Mouse (Mus musculus) CH12.LX (cell line): ENCODE data around the gene Vps37c. TPM values are rescaled to one million over a fixed set of nuclear protein-coding genes. Genes with fewer than 3 reads are reported as not detected.

ENCODE experiments used
- DNase-seq: peaks from one replicate; pipeline ENCODE4 v3.0.0-alpha.2; 2013; ENCODE audit errors: extremely low read depth
- H3K27ac ChIP-seq: 2 replicates; pipeline ENCODE4 v1.5.1; 2012; ENCODE audit warnings: low read depth, mild to moderate bottlenecking, control low read depth, moderate library complexity; ENCODE audit not compliant: insufficient read depth
- H3K27me3 ChIP-seq: replicated peaks from 2 replicates; pipeline ENCODE3; 2012; ENCODE audit warnings: inconsistent platforms
- H3K36me3 ChIP-seq, 2 experiments: replicated peaks in 1 of 2; 2 replicates each; pipeline versions ENCODE3 to v1.6.1; 2012; ENCODE audit warnings: inconsistent platforms in 1 of 2, low read length in 1 of 2, mild to moderate bottlenecking in 1 of 2, mixed read lengths in 1 of 2, moderate library complexity in 1 of 2; ENCODE audit not compliant: control insufficient read depth in 1 of 2, insufficient read depth in 1 of 2
- H3K4me1 ChIP-seq, 2 experiments: 2 replicates each; pipeline ENCODE4 v1.6.1; 2012; ENCODE audit warnings: inconsistent platforms in 1 of 2, moderate library complexity in 1 of 2; ENCODE audit not compliant: insufficient read depth in 2 of 2, control insufficient read depth in 1 of 2
- H3K4me2 ChIP-seq: 2 replicates; pipeline ENCODE4 v1.6.1; 2012; ENCODE audit warnings: low read depth, mild to moderate bottlenecking, control low read depth; ENCODE audit not compliant: poor library complexity, insufficient read depth, severe bottlenecking
- H3K4me3 ChIP-seq, 3 experiments: fragments of 150-350 bp in 1 of 3; sonication (generic) in 1 of 3; replicated peaks in 1 of 3; 2 replicates each; pipeline versions ENCODE3 to v1.5.1; 2011 to 2012; ENCODE audit warnings: low read depth in 2 of 3, low read length in 2 of 3, mild to moderate bottlenecking in 2 of 3, moderate library complexity in 2 of 3, control low read depth in 1 of 3, improper control_type of control experiment in 1 of 3, inconsistent platforms in 1 of 3, mixed read lengths in 1 of 3; ENCODE audit not compliant: poor library complexity in 1 of 3
- H3K79me2 ChIP-seq: replicated peaks from 2 replicates; pipeline ENCODE4 v1.6.1; 2012; ENCODE audit warnings: mild to moderate bottlenecking, moderate library complexity; ENCODE audit not compliant: control insufficient read depth, poor library complexity, insufficient read depth, severe bottlenecking; ENCODE audit errors: extremely low read depth
- H3K9ac ChIP-seq: 2 replicates; pipeline ENCODE4 v1.6.1; 2012; ENCODE audit warnings: low read depth, mild to moderate bottlenecking, control low read depth, moderate library complexity; ENCODE audit not compliant: insufficient read depth
- H3K9me3 ChIP-seq: replicated peaks from 2 replicates; pipeline ENCODE3; 2012; ENCODE audit warnings: low read length, inconsistent platforms, mixed read lengths
- CHD1 ChIP-seq: IDR thresholded peaks from 2 replicates; pipeline ENCODE4 v1.6.1; 2012; ENCODE audit warnings: low read depth, low read length, improper control_type of control experiment, inconsistent platforms
- CTCF ChIP-seq, 2 experiments: IDR thresholded peaks in 1 of 2; conservative IDR thresholded peaks in 1 of 2; 2 replicates each; pipeline ENCODE4 v1.5.1; 2011 to 2012; ENCODE audit warnings: low read depth in 2 of 2, low read length in 2 of 2, improper control_type of control experiment in 1 of 2, inconsistent platforms in 1 of 2, mild to moderate bottlenecking in 1 of 2, moderate library complexity in 1 of 2
- ELF1 ChIP-seq: IDR thresholded peaks from 2 replicates; pipeline ENCODE4 v1.6.1; 2014; ENCODE audit warnings: low read depth, mild to moderate bottlenecking, inconsistent platforms, low read length, improper control_type of control experiment
- EP300 ChIP-seq: IDR thresholded peaks from 2 replicates; pipeline ENCODE4 v1.6.1; 2011; ENCODE audit warnings: low read length, improper control_type of control experiment
- ETS1 ChIP-seq: conservative IDR thresholded peaks from 2 replicates; pipeline ENCODE4 v1.6.1; 2012; ENCODE audit warnings: low read depth, mild to moderate bottlenecking, inconsistent platforms, low read length, improper control_type of control experiment, moderate library complexity
- GABPA ChIP-seq: IDR thresholded peaks from 2 replicates; pipeline ENCODE4 v1.6.1; 2012; ENCODE audit warnings: low read depth, low read length, improper control_type of control experiment, inconsistent platforms; ENCODE audit not compliant: insufficient replicate concordance
- HCFC1 ChIP-seq: IDR thresholded peaks from 2 replicates; pipeline ENCODE4 v1.6.1; 2012; ENCODE audit warnings: low read depth, mild to moderate bottlenecking, inconsistent platforms, low read length, improper control_type of control experiment
- IRF4 ChIP-seq: IDR thresholded peaks from 2 replicates; pipeline ENCODE4 v1.6.1; 2014; ENCODE audit warnings: low read depth, mild to moderate bottlenecking, inconsistent platforms, low read length, improper control_type of control experiment
- JUND ChIP-seq: conservative IDR thresholded peaks from 2 replicates; pipeline ENCODE4 v1.6.1; 2011; ENCODE audit warnings: low read depth, low read length, improper control_type of control experiment
- MAX ChIP-seq: IDR thresholded peaks from 2 replicates; pipeline ENCODE4 v1.6.1; 2011; ENCODE audit warnings: low read length, improper control_type of control experiment
- MAZ ChIP-seq: IDR thresholded peaks from 2 replicates; pipeline ENCODE4 v1.6.1; 2012; ENCODE audit warnings: low read depth, mild to moderate bottlenecking, inconsistent platforms, low read length, improper control_type of control experiment, moderate library complexity
- MEF2A ChIP-seq: IDR thresholded peaks from 2 replicates; pipeline ENCODE4 v1.6.1; 2014; ENCODE audit warnings: low read depth, mild to moderate bottlenecking, inconsistent platforms, low read length, improper control_type of control experiment, borderline replicate concordance
- MXI1 ChIP-seq: IDR thresholded peaks from 2 replicates; pipeline ENCODE4 v1.6.1; 2011; ENCODE audit warnings: mild to moderate bottlenecking, low read depth, low read length, improper control_type of control experiment
- MYC ChIP-seq: IDR thresholded peaks from 2 replicates; pipeline ENCODE4 v1.6.1; 2011; ENCODE audit warnings: low read depth, mild to moderate bottlenecking, improper control_type of control experiment, low read length
- NRF1 ChIP-seq: IDR thresholded peaks from 2 replicates; pipeline ENCODE4 v1.6.1; 2014; ENCODE audit warnings: low read depth, mild to moderate bottlenecking, inconsistent platforms, low read length, improper control_type of control experiment, moderate library complexity
- PAX5 ChIP-seq: IDR thresholded peaks from 2 replicates; pipeline ENCODE4 v1.6.1; 2012; ENCODE audit warnings: low read length, inconsistent platforms, mixed read lengths
- POLR2A ChIP-seq: IDR thresholded peaks from 2 replicates; pipeline ENCODE4 v1.6.1; 2011; ENCODE audit warnings: low read depth, mild to moderate bottlenecking, improper control_type of control experiment, low read length
- POLR2AphosphoS2 ChIP-seq: IDR thresholded peaks from 2 replicates; pipeline ENCODE4 v1.6.1; 2011; ENCODE audit warnings: low read depth, low read length, improper control_type of control experiment
- RAD21 ChIP-seq: IDR thresholded peaks from 2 replicates; pipeline ENCODE4 v1.6.1; 2011; ENCODE audit warnings: low read depth, mild to moderate bottlenecking, low read length, improper control_type of control experiment, moderate library complexity
- SIN3A ChIP-seq: IDR thresholded peaks from 2 replicates; pipeline ENCODE4 v1.6.1; 2012; ENCODE audit warnings: low read length, improper control_type of control experiment, inconsistent platforms
- UBTF ChIP-seq: IDR thresholded peaks from 2 replicates; pipeline ENCODE4 v1.6.1; 2012; ENCODE audit warnings: low read depth, mild to moderate bottlenecking, inconsistent platforms, low read length, improper control_type of control experiment, moderate library complexity
- USF1 ChIP-seq: IDR thresholded peaks from 2 replicates; pipeline ENCODE4 v1.6.1; 2014; ENCODE audit warnings: low read depth, mild to moderate bottlenecking, inconsistent platforms, low read length, improper control_type of control experiment
- USF2 ChIP-seq: conservative IDR thresholded peaks from 2 replicates; pipeline ENCODE4 v1.6.1; 2011; ENCODE audit warnings: low read depth, low read length, improper control_type of control experiment
- ZC3H11A ChIP-seq: IDR thresholded peaks from 2 replicates; pipeline ENCODE4 v1.6.1; 2012; ENCODE audit warnings: low read depth, mild to moderate bottlenecking, inconsistent platforms, low read length, improper control_type of control experiment
- ZKSCAN1 ChIP-seq: IDR thresholded peaks from 2 replicates; pipeline ENCODE4 v1.6.1; 2012; ENCODE audit warnings: low read depth, inconsistent platforms, low read length, improper control_type of control experiment, borderline replicate concordance
- ZNF384 ChIP-seq: IDR thresholded peaks from 2 replicates; pipeline ENCODE4 v1.6.1; 2012; ENCODE audit warnings: low read depth, low read length, improper control_type of control experiment, inconsistent platforms
- dilution Hi-C: fragments of 300-500 bp; cut with MboI; formaldehyde crosslinking; loops from 2 replicates; pipeline ENCODE4 v1.14.3; 2020; ENCODE audit warnings: low sequenced_read_pairs; ENCODE audit not compliant: extremely low pct_unique_long_range_greater_than_20kb, extremely low pct_ligation_motif_present
- in situ Hi-C: fragments of 300-500 bp; cut with MboI; formaldehyde crosslinking; loops from 3 replicates; pipeline ENCODE4 v1.14.3; 2019; ENCODE audit warnings: low sequenced_read_pairs, low pct_ligation_motif_present, low pct_unique_long_range_greater_than_20kb, mixed read lengths
- polyA plus RNA-seq: library from polyadenylated mRNA; unstranded; fragments of >175 nt; gene quantifications from 2 replicates; pipeline ENCODE4 v1.2.1, GENCODE M21; 2012; ENCODE audit warnings: low read depth; ENCODE audit not compliant: insufficient read length
- total RNA-seq, 2 experiments: library from RNA; depleted of rRNA; stranded (reverse); fragments of 300-350 nt in 1 of 2; fragments of >200 nt in 1 of 2; gene quantifications; 2 replicates each; pipeline ENCODE4 v1.2.3; 2012 to 2014

Gene Vps37c
- total and polyA plus RNA-seq, 3 experiments: 6.2 to 13.0 (median 9.5) TPM

DNA sequence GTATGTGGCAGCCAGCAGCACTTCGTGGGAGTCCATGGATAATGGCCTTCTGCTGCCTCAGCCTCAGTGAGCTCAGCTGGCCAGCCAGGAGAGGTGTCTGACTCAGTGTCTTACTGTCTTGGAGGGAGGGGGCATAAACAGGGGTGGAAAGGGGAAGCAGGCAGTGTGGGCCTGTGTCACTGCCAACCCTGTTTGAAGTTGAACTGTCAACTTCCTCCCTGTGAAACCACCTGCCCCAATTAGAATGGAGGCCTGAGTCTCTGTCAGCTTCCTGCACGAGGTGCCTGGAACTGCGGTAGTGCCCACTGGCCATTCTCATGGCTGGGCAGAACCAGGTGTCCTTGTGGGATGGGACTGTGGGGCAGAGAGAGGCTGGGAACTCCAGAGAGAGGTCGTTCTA, 50.3 kb downstream of the Vps37c start, which contains the start of gene Cd5 (continued):
- TF ChIP-seq SIN3A (peak; percentile 88), EP300 (peak; percentile 79), MXI1 (peak; percentile 58; the same call in 1 of the 2 replicates), USF2 (no peak), NRF1 (no peak), UBTF (no peak), USF1 (no peak)

GRCm38 (mm10) chr19:10739916-10740315, 51.4 kb downstream of the Vps37c start:
- H3K36me3 ChIP-seq: peaks cover 0 to 23% of the 10 kb centered on the region in 2 experiments
- peak overlapping the region; percentile 85 for H3K27ac ChIP-seq
- peak; percentile 64 for DNase-seq
- peaks cover 13% of the 10 kb centered on the region for H3K79me2 ChIP-seq
- dilution Hi-C loops (no loop called here), in situ Hi-C loops (loop anchor here (5.0 kb wide), 1 partner anchor 87 kb away; no protein-coding TSS in a partner anchor)
- H3K9me3 ChIP-seq: no peaks in the 10 kb centered on the region
- H3K4me3 ChIP-seq: peak overlapping the region in 2 of 3 experiments; percentile 25 to 52
- H3K9ac ChIP-seq: no peak overlapping the region
- peaks cover 27 to 70% of the 10 kb centered on the region in 2 experiments for H3K4me1 ChIP-seq
- peak overlapping the region; percentile 19; the same call in 1 of the 2 replicates for H3K4me2 ChIP-seq
- no peaks in the 10 kb centered on the region for H3K27me3 ChIP-seq
- TF ChIP-seq EP300 (0 out of 2 replicates have a peak, but pooled peaks have one; percentile 37), ZNF384 (no peak), ETS1 (0 out of 2 replicates have a peak, but pooled peaks have one; percentile 30), MAX (0 out of 2 replicates have a peak, but pooled peaks have one; percentile 53), NRF1 (no peak), SIN3A (0 out of 2 replicates have a peak, but pooled peaks have one; percentile 6)

DNA sequence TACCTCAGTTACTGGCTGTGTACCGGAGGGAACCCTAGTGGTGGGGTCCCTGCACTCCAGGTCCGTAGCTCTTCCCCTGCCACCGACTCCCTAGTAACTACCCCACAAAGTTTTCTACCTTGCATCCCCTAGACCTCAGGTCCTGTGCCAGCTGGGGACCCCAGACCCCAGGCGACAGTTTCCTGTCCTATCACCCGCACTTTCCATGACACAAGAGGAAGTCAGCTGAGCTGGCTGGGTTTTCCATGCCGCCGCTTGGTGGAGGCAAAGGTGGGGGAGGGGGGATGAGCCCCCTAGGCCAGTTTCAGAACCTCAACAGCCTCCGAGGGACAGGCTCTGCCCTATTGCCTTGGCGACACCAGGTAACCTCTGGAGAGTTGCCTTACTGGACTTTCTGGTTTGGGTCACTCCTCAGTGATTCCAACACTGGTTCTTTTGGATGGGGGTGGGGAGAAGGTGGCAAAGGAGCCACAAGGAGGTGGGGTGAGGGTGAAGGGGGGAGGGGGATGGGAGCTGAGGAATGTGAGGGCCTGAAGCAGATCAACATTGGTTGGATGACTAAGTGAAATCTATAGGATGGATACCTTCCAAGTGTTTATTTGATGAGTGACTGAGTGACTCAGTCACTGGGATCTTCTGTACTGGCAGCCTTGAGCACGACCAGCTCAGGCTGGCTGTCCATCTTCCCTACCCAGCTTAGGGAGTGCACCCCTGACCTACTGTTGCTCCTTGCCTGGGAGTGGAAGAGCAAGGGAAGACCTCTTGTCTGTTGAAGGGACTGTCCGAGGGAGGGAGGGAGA, 52.3 kb downstream of the Vps37c start:
- H3K4me1 ChIP-seq: peaks cover 30 to 69% of the 10 kb centered on the region in 2 experiments
- dilution Hi-C loops (no loop called here), in situ Hi-C loops (loop anchor here (5.0 kb wide), 1 partner anchor 86 kb away; no protein-coding TSS in a partner anchor)
- DNase-seq: peak; percentile 86
- H3K27me3 ChIP-seq: no peaks in the 10 kb centered on the region
- peak overlapping the region; percentile 62 to 91 (median 71) for H3K4me3 ChIP-seq
- peak overlapping the region; percentile 85 for H3K27ac ChIP-seq
- H3K36me3 ChIP-seq: peaks cover 0 to 15% of the 10 kb centered on the region in 2 experiments
- H3K9me3 ChIP-seq: no peaks in the 10 kb centered on the region
- H3K9ac ChIP-seq: peak overlapping the region; percentile 54
- peak overlapping the region; percentile 96 for H3K4me2 ChIP-seq
- H3K79me2 ChIP-seq: peaks cover 14% of the 10 kb centered on the region
- TF ChIP-seq MAX (peak; percentile 20; the same call in 1 of the 2 replicates), CHD1 (no peak; the same call in 1 of the 2 replicates), PAX5 (no peak), HCFC1 (peak; percentile 56; the same call in 1 of the 2 replicates), CTCF (conservative IDR thresholded peaks at IDR 0.05 in 1 of 2, IDR thresholded peaks at IDR 0.05 in 1 of 2; ENCODE audit: low read depth in 2 of 2, low read length in 2 of 2) (peak in 1 of 2 experiments; percentile 14; a peak in 2 of 4 replicates), JUND (no peak; the same call in 1 of the 2 replicates), POLR2A (peak; percentile 57; the same call in 1 of the 2 replicates), ZKSCAN1 (no peak), IRF4 (peak; percentile 83), GABPA (no peak), USF1 (peak; percentile 36), MYC (no peak; the same call in 1 of the 2 replicates), ELF1 (peak; percentile 60), MEF2A (peak; percentile 88), ETS1 (peak; percentile 98), MXI1 (0 out of 2 replicates have a peak, but pooled peaks have one; percentile 53), SIN3A (peak; percentile 80), ZC3H11A (no peak), POLR2AphosphoS2 (no peak), RAD21 (no peak; the same call in none of the 2 replicates), MAZ (peak; percentile 75; the same call in 1 of the 2 replicates), USF2 (no peak)
